Mouse (Mus musculus): ENCODE results near the gene 2310033P09Rik.

The 2310033P09Rik gene

GRCm38 (mm10) chr11:59208153-59208831 is at the start of gene 2310033P09Rik:
TSS of gene 2310033P09Rik (plus strand) at chr11:59208321.
- DNase-seq (ENCODE audit: low spot score), result peak; percentile 91

GRCm38 (mm10) chr11:59159099-59159498 is 49.0 kb upstream of the 2310033P09Rik start:
- DNase-seq (ENCODE audit: low spot score), result no peak

GRCm38 (mm10) chr11:59159558-59159957 is 48.6 kb upstream of the 2310033P09Rik start:
- no peak for DNase-seq (ENCODE audit: low spot score)

GRCm38 (mm10) chr11:59161398-59161797 is 46.7 kb upstream of the 2310033P09Rik start:
- no peak for DNase-seq (ENCODE audit: low spot score)

GRCm38 (mm10) chr11:59162443-59163254 is 45.5 kb upstream of the 2310033P09Rik start:
- DNase-seq (ENCODE audit: low spot score), result peak; percentile 81

GRCm38 (mm10) chr11:59163255-59164236 is 44.6 kb upstream of the 2310033P09Rik start, which contains the start of gene Iba57:
TSS of gene Iba57 (minus strand) at chr11:59163739.
- DNase-seq (ENCODE audit: low spot score), result peak; percentile 96

- peak; percentile 97 for DNase-seq (ENCODE audit: low spot score)
These were observed 43.7 kb upstream of the 2310033P09Rik start for GRCm38 (mm10) chr11:59164384-59164783.

- DNase-seq (ENCODE audit: low spot score), result peak; percentile 34
These were observed 42.4 kb upstream of the 2310033P09Rik start for GRCm38 (mm10) chr11:59165616-59166241.

GRCm38 (mm10) chr11:59169807-59170206 is 38.3 kb upstream of the 2310033P09Rik start:
- no peak for DNase-seq (ENCODE audit: low spot score)

- DNase-seq (ENCODE audit: low spot score), result no peak
These were observed 37.6 kb upstream of the 2310033P09Rik start for GRCm38 (mm10) chr11:59170549-59170948.

GRCm38 (mm10) chr11:59174189-59174838 is 33.8 kb upstream of the 2310033P09Rik start:
- peak; percentile 64 for DNase-seq (ENCODE audit: low spot score)

GRCm38 (mm10) chr11:59176475-59176874 is 31.6 kb upstream of the 2310033P09Rik start:
- no peak for DNase-seq (ENCODE audit: low spot score)

- no peak for DNase-seq (ENCODE audit: low spot score)
These were observed 31.2 kb upstream of the 2310033P09Rik start for GRCm38 (mm10) chr11:59176921-59177320.

- DNase-seq (ENCODE audit: low spot score), result no peak
These were observed 25.2 kb upstream of the 2310033P09Rik start, which contains the start of gene Gjc2 for GRCm38 (mm10) chr11:59182864-59183331. TSS of gene Gjc2 (minus strand) at chr11:59183213.

- DNase-seq (ENCODE audit: low spot score), result peak; percentile 72
These were observed 24.3 kb upstream of the 2310033P09Rik start for GRCm38 (mm10) chr11:59183821-59184220.

- DNase-seq (ENCODE audit: low spot score), result no peak
These were observed 22.6 kb upstream of the 2310033P09Rik start for GRCm38 (mm10) chr11:59185490-59185889.

- no peak for DNase-seq (ENCODE audit: low spot score)
These were observed 20.4 kb upstream of the 2310033P09Rik start for GRCm38 (mm10) chr11:59187706-59188105.

GRCm38 (mm10) chr11:59191231-59192058 is 16.7 kb upstream of the 2310033P09Rik start:
- peak; percentile 79 for DNase-seq (ENCODE audit: low spot score)

GRCm38 (mm10) chr11:59192059-59192386 is 16.1 kb upstream of the 2310033P09Rik start, which contains the start of gene Guk1:
TSS of gene Guk1 (minus strand) at chr11:59192212.
- DNase-seq (ENCODE audit: low spot score), result no peak

- DNase-seq (ENCODE audit: low spot score), result no peak
These were observed 11.9 kb upstream of the 2310033P09Rik start for GRCm38 (mm10) chr11:59196230-59196629.

Measured in c-Kit-positive CD71-positive TER-119-positive erythroid progenitor cells, embryonic 14.5 days (primary cell).